Mouse (Mus musculus) cortical plate, adult 2 months (tissue): ENCODE data around the gene Gm14597.
"Not testable (repeated sequence)": the region's sequence is repeated elsewhere in the genome, so short reads cannot be mapped to it uniquely, and the experiment has no call there.

Experiments
- CTCF ChIP-seq: fragments of 200-500 bp; IDR thresholded peaks from 2 replicates; pipeline ENCODE4 v1.5.1; 2011; ENCODE audit warnings: mild to moderate bottlenecking, control low read depth, low read length; ENCODE audit not compliant: insufficient read depth; ENCODE audit errors: extremely low read depth
- POLR2A ChIP-seq: fragments of 200-500 bp; IDR thresholded peaks from 2 replicates; pipeline ENCODE4 v1.6.1; 2011; ENCODE audit warnings: mild to moderate bottlenecking, low read length, control low read depth; ENCODE audit not compliant: insufficient read depth; ENCODE audit errors: extremely low read depth

- TF ChIP-seq CTCF, POLR2A: not testable (repeated sequence)
Observed at GRCm38 (mm10) chrX:53638107-53638506, 29.3 kb upstream of the Gm14597 start.
